Mouse (Mus musculus) bone marrow, adult 2 months (tissue): Measurements from ENCODE around the gene Psme2. TPM values are rescaled to one million over a fixed set of nuclear protein-coding genes. Genes with fewer than 3 reads are reported as not detected.

ENCODE experiments used
- H3K27ac ChIP-seq: fragments of 200-500 bp; 2 replicates; pipeline ENCODE4 v1.5.1; 2012; ENCODE audit warnings: low read depth, mild to moderate bottlenecking, control low read depth, inconsistent platforms, low read length; ENCODE audit not compliant: control insufficient read depth, poor library complexity, insufficient read depth
- H3K4me1 ChIP-seq: fragments of 200-500 bp; 2 replicates; pipeline ENCODE4 v1.6.1; 2011; ENCODE audit warnings: low read length; ENCODE audit not compliant: control insufficient read depth, insufficient read depth
- H3K4me3 ChIP-seq: fragments of 200-500 bp; replicated peaks from 2 replicates; pipeline ENCODE3; 2011; ENCODE audit warnings: mild to moderate bottlenecking, low read depth, low read length, control low read depth; ENCODE audit not compliant: control insufficient read depth
- CTCF ChIP-seq: fragments of 200-500 bp; IDR thresholded peaks from 2 replicates; pipeline ENCODE4 v1.5.1; 2011; ENCODE audit warnings: low read length, control low read depth; ENCODE audit not compliant: control insufficient read depth, insufficient read depth
- POLR2A ChIP-seq: fragments of 200-500 bp; IDR thresholded peaks from 2 replicates; pipeline ENCODE4 v1.6.1; 2011; ENCODE audit warnings: low read depth, mild to moderate bottlenecking, control low read depth, low read length, borderline replicate concordance; ENCODE audit not compliant: control insufficient read depth
- WGBS: fragments of 180-500 bp; shearing (Covaris S2); methylation state at CpG from one replicate; pipeline ENCODE4 v1.1.7; 2018; 5-methylcytosine and 5-hydroxymethylcytosine counted together
- polyA plus RNA-seq: library from polyadenylated mRNA; stranded (reverse); fragments of >200 nt; gene quantifications from 2 replicates; pipeline ENCODE4 v1.2.4, GENCODE M21; 2011; ENCODE audit warnings: low replicate concordance; ENCODE audit not compliant: missing spikeins, insufficient read depth, insufficient read length

Psme2 gene
- polyA plus RNA-seq, 1 experiment: 175 TPM

DNA sequence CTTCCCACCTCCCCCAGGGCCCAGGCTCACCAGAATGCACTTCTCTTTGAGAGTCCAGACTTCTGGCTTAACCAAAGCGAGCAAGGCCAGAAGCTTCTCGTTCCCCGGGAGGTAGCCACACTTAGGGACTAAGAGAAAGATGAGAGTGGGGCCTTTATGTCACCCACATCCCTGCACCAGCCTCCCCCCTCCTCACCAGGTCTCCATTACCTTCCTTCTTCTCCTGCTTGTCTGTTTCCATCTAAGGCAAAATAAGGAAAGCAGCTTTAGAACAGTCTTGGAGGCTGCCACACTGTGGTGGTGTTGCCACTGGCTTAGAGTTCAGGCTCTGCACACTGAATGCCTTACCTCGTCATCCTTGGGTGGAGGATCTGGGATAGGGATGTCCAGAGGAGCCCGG, 1.6 kb downstream of the Psme2 start:
- H3K4me3 ChIP-seq: no peak overlapping the region
- no peaks in the 10 kb centered on the region; the same call in 1 of the 2 replicates for H3K4me1 ChIP-seq
- TF ChIP-seq CTCF (no peak), POLR2A (no peak)
- no peak overlapping the region for H3K27ac ChIP-seq
- 93% methylated on average over 5 of the region's 5 CpGs for WGBS

DNA sequence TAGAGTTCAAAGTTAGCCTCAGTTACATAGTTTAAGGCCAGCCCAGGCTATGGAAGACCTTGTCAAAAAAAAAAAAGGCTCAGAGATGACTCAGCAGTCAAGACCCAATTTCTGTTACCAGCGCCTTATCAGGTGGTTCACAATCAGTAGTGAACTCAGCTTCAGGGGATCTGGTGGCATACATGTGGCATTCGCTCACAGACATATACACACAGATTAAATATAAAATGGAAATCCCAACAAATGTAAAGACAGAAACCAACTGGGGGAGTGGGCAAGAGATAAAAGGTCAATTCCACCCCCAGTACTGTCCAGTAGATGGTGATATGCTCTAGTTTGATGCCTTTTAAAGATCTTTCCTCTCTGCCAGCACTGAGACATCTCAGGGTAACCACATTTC, 4.8 kb downstream of the Psme2 start:
- H3K4me3 ChIP-seq: no peak overlapping the region
- no peaks in the 10 kb centered on the region; the same call in 1 of the 2 replicates for H3K4me1 ChIP-seq
- TF ChIP-seq POLR2A (no peak), CTCF (no peak)
- 49% methylated on average over 2 of the region's 2 CpGs for WGBS
- peak overlapping the region; percentile 49; the same call in 1 of the 2 replicates for H3K27ac ChIP-seq

DNA sequence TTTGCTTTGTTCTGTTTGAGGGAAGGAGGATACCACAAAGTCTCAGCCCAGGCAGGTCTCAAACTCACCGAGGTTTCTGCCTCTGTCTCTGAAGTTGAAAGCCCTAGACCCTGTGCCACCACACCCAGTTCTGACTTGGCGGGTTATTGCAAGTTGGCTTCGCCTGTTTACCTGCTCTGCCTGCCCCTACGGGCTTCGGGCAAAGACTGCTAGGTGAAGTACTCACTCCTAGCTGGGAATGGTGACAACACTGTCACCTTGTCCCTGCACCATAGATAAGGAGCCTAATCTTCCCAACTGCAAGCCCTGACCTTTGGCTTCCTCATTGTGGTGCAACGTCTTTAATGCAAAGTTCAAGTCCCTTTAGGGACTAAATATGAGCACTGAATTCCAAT, 5.3 kb downstream of the Psme2 start:
- H3K4me1 ChIP-seq: no peaks in the 10 kb centered on the region; the same call in 1 of the 2 replicates
- H3K4me3 ChIP-seq: no peak overlapping the region
- WGBS: 28% methylated on average over 6 of the region's 6 CpGs
- H3K27ac ChIP-seq: peak overlapping the region; percentile 23
- TF ChIP-seq CTCF (no peak), POLR2A (no peak)

DNA sequence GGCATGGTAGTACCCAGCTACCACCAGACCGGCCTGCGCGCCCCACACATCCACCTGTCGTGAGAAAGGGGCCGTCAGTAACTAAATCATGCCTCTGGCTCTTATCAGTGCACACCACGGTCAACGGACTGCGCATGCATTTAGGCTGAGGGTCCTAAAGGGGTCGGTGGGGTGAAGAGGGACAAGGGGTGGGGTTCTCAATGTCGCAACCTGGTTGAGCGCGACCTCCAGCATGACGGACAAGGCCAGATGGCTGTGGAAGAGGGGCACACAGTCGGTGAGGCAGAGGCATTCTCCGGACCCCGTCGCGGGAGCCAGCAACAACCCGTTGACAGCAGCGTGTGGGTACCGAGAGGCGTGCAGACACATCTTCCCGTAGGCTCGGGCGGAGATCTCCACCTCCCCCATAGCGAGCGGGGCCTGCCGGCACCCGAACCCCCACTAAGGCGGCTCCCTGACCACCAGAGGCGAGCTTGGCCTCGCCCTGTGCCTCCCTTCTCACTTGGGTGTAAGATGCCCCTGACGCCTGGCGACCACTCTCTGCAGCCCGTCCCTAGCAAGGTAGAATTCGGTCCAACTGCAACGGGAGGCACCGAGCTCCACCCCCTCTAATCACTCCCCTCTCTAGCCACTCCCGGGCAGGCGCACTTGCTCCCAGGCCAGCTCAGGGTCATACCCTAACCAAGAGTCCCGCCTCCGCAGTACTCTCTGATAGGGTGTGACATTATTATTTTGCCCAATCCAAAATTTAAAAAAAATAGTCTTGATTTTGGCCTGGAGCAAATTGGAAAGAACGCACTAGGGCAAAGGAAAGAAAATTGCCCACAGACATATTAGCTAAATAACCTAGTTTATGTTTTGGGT, 6.0 kb downstream of the Psme2 start, which contains the start of gene Emc9:
Gene Emc9 (minus strand): TSS at position 601 of the 864 bp plus-strand sequence.
- 5% methylated on average over 43 of the region's 43 CpGs for WGBS
- Histone ChIP-seq H3K4me1 (no peaks in the 10 kb centered on the region; the same call in 1 of the 2 replicates), H3K27ac (peak within 1 kb of the TSS; percentile 70), H3K4me3 (peak within 1 kb of the TSS; percentile 79)
- TF ChIP-seq CTCF (no peak), POLR2A (peak; percentile 58; the same call in 1 of the 2 replicates)

DNA sequence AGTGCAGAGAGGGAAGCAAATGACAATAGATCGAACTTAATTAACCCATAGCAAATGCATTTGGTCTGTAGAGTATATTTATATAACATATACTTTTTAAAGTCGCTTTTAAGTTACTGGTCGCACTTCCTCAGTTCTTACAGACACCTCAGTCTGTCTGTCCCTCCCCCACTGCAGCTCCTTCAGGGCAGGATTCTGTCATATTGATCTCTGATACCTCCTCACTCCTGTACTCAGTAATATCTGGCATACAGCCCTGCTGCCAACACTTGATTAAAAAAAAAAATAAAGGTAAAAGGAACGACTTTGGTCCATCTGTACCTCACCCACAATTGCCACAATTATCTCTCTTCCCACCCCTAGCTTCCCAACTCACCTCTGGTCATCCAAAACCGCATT, 6.6 kb downstream of the Psme2 start:
- Histone ChIP-seq H3K4me1 (no peaks in the 10 kb centered on the region; the same call in 1 of the 2 replicates), H3K27ac (peak overlapping the region; percentile 70; the same call in 1 of the 2 replicates), H3K4me3 (peak overlapping the region; percentile 79)
- no peak for TF ChIP-seq CTCF
- no peak for TF ChIP-seq POLR2A
- 29% methylated on average over 5 of the region's 5 CpGs for WGBS

DNA sequence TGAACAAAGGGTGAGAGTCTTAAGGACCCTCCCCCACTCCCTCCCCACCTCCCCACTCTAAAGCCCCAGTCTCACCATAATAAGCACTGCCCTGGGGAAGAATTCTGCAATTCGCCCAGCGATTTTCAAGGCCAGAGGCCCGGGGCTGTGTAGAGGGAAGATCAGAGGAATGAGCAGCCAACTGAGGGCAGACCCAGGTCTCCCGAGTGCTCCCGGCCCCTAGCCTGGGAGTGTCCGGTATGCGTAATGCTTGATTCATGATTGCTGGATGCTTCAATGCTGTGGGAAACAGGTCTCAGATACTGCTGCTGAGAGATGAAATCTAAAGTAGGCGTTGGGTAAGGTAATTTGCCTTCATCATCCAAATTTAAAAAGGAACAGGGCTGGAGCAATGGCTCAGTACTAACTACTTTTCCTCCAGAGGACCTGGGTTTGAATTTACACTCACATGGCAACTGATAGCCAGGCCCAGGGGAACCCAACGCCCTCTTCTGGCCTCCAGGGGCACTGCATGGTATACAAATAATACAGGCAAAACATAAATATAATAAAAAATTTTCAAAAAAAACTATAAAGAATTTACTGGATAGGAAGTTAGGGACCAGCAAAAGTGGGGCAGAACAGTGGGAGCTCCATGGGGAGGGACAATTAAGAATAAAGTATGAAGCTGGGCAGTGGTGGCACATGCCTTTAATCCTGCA, 8.8 kb downstream of the Psme2 start:
- Histone ChIP-seq H3K27ac (no peak overlapping the region), H3K4me3 (no peak overlapping the region), H3K4me1 (no peaks in the 10 kb centered on the region; the same call in 1 of the 2 replicates)
- TF ChIP-seq POLR2A (no peak), CTCF (peak; percentile 43; the same call in 1 of the 2 replicates)
- 79% methylated on average over 9 of the region's 9 CpGs for WGBS

DNA sequence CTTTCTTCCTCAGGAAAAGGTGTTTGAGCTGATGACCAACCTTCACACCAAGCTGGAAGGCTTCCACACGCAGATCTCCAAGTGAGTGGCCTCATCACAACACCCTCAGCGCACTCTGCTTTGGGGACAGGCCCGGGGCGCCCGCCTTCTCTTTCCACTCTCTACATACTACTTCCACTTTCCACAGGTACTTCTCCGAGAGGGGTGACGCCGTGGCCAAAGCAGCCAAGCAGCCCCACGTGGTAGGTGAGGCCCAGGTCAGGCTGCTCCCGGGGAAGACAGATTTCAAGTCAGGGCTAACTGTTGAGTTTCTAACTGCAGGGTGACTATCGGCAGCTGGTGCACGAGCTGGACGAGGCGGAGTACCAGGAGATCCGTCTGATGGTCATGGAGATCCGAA, 10.2 kb downstream of the Psme2 start:
- Histone ChIP-seq H3K4me1 (no peaks in the 10 kb centered on the region; the same call in 1 of the 2 replicates), H3K27ac (no peak overlapping the region), H3K4me3 (no peak overlapping the region)
- TF ChIP-seq POLR2A (no peak), CTCF (no peak)
- 89% methylated on average over 16 of the region's 16 CpGs for WGBS
